Comparison of ENCODE assay signal across 31 mouse cellular contexts in genomic region chr5:3577939-3578338, GRCm38 (mm10). TPM values are rescaled to one million over a fixed set of nuclear protein-coding genes. Genes with fewer than 3 reads are reported as not detected.
DNase-seq lines count a peak whose midpoint lies in the region; ATAC-seq and TF ChIP-seq lines count a peak whose summit lies in the region.
"Had no signal": no experiment of that assay in that cellular context is flagged by ENCODE, and none has a peak within 500 bp of the region (broad histone marks: within the 10 kb centered on the region; RNA-seq: fewer than 3 reads in every experiment).

No protein-coding gene starts in this region.

- H3K27ac ChIP-seq in forebrain, embryonic 16.5 days (ENCODE audit: low read length) = no peak overlapping the region
- H3K27ac ChIP-seq: embryonic facial prominence, embryonic 13.5 days; embryonic facial prominence, embryonic 15.5 days; forebrain, embryonic 10.5 days; forebrain, embryonic 12.5 days; gastrocnemius, adult 2 months had no signal

- H3K9me3 ChIP-seq in E14TG2a.4 (ENCODE audit: low read length) = peaks cover 8% of the 10 kb centered on the region; the same call in 1 of the 2 replicates
- H3K9me3 ChIP-seq in forebrain, embryonic 16.5 days (ENCODE audit: control insufficient read depth, low read length) = no peaks in the 10 kb centered on the region; the same call in 1 of the 2 replicates
- H3K9me3 ChIP-seq: embryonic facial prominence, embryonic 15.5 days; forebrain, embryonic 12.5 days had no signal

- ATAC-seq in forebrain, embryonic 16.5 days = no peak
- ATAC-seq: activated CD4-positive, CD25-positive, alpha-beta regulatory T cell, adult 4 months; CD4-positive, CD25-positive, alpha-beta regulatory T cell, adult 4 months; forebrain, embryonic 14.5 days; forebrain, postnatal 0 days; Patski had no signal

- WGBS in forebrain, embryonic 16.5 days = 94% methylated on average over 2 of the region's 2 CpGs

- no peak for TF ChIP-seq CTCF in E14TG2a.4 (conservative IDR thresholded peaks at IDR 0.05; ENCODE audit: low read length)

- no peak overlapping the region for H3K4me2 ChIP-seq in forebrain, embryonic 16.5 days (ENCODE audit: low read length)
- H3K4me2 ChIP-seq: embryonic facial prominence, embryonic 13.5 days; embryonic facial prominence, embryonic 15.5 days; forebrain, embryonic 12.5 days had no signal

- DNase-seq in 416B (ENCODE audit: low read depth) (peak; percentile 21), ES-CJ7 (ENCODE audit: low read depth, low spot score) (peak; percentile 54), R1 (ENCODE audit: low read depth, low spot score) (peak; percentile 42)
- DNase-seq in ovary, adult 18-20 months (ENCODE audit: low spot score) = no peak
- DNase-seq in spleen, postnatal 4 days (ENCODE audit: low spot score in 2 of 2) = no peak
- no peak for DNase-seq in adrenal gland, adult 18-20 months (ENCODE audit: low spot score in 2 of 2)
- DNase-seq: adrenal gland, adult 2 months; adrenal gland, postnatal 10 days; adrenal gland, postnatal 25 days; B cell, adult 2 months; cerebellum, adult 11 months; cerebellum, adult 18-20 months; cerebellum, adult 8-10 months; cerebellum, adult 9-11 months; cerebellum, postnatal 14 days; cerebellum, postnatal 36 days; embryo, embryonic 11 days; forebrain, postnatal 0 days; gastrocnemius, adult 2 months had no signal

- H3K36me3 ChIP-seq in E14TG2a.4 (ENCODE audit: insufficient read depth, low read length) = peaks cover 93% of the 10 kb centered on the region
- H3K36me3 ChIP-seq in forebrain, embryonic 16.5 days (ENCODE audit: control insufficient read depth, insufficient read depth) = peaks cover 67% of the 10 kb centered on the region

- H3K9ac ChIP-seq in forebrain, embryonic 16.5 days (replicated peaks; ENCODE audit: low read depth, low read length) = no peak overlapping the region
- H3K9ac ChIP-seq: embryonic facial prominence, embryonic 13.5 days; embryonic facial prominence, embryonic 15.5 days; forebrain, embryonic 12.5 days; forebrain, postnatal 0 days had no signal

- no peaks in the 10 kb centered on the region for H3K27me3 ChIP-seq in E14TG2a.4 (ENCODE audit: insufficient read depth, low read length)
- no peaks in the 10 kb centered on the region for H3K27me3 ChIP-seq in forebrain, embryonic 16.5 days (replicated peaks; ENCODE audit: control insufficient read depth, insufficient read depth, low read length)
- H3K27me3 ChIP-seq: CH12.LX; embryonic facial prominence, embryonic 13.5 days; embryonic facial prominence, embryonic 15.5 days; forebrain, embryonic 12.5 days; Patski had no signal

- peak overlapping the region; percentile 20; the same call in 1 of the 2 replicates for H3K4me3 ChIP-seq in E14TG2a.4 (replicated peaks; ENCODE audit: low read length)
- H3K4me3 ChIP-seq in forebrain, embryonic 16.5 days (replicated peaks; ENCODE audit: low read length) = no peak overlapping the region
- H3K4me3 ChIP-seq: embryonic facial prominence, embryonic 13.5 days; embryonic facial prominence, embryonic 15.5 days; erythroblast, embryonic 14.5 days; forebrain, embryonic 10.5 days; forebrain, embryonic 12.5 days; gastrocnemius, adult 2 months had no signal

- H3K4me1 ChIP-seq in E14TG2a.4 (replicated peaks; ENCODE audit: low read depth, low read length) = peaks cover 42% of the 10 kb centered on the region
- no peaks in the 10 kb centered on the region for H3K4me1 ChIP-seq in forebrain, embryonic 16.5 days (replicated peaks; ENCODE audit: control insufficient read depth, insufficient read depth, low read length)
- H3K4me1 ChIP-seq: embryonic facial prominence, embryonic 13.5 days; embryonic facial prominence, embryonic 15.5 days; forebrain, embryonic 10.5 days; forebrain, embryonic 12.5 days had no signal

RNA-seq across cellular contexts. Expression of gene 1700109H08Rik, which starts 6.6 kb away (rescaled TPM):
- polyA plus RNA-seq in forebrain, embryonic 16.5 days (2015; fragmentation: Nextera tagmentation; extraction: Ambion mirVana) = 2.2 and 3.5 TPM in 2 replicates
- total RNA-seq in adrenal gland, adult 18-20 months (2021) = 1 to 10 TPM; 2.7 to 3.3 TPM

RNA-seq across cellular contexts. Expression of gene Pex1, which starts 17.9 kb away (rescaled TPM):
- polyA plus RNA-seq in forebrain, embryonic 16.5 days (2015; fragmentation: Nextera tagmentation; extraction: Ambion mirVana) = 24.8 and 27.3 TPM in 2 replicates
- 10 to 100 TPM; 19.3 to 32.2 TPM for total RNA-seq in adrenal gland, adult 18-20 months (2021)

RNA-seq across cellular contexts. Expression of gene Rbm48, which starts 18.4 kb away (rescaled TPM):
- 18.2 and 19.0 TPM in 2 replicates for polyA plus RNA-seq in forebrain, embryonic 16.5 days (2015; fragmentation: Nextera tagmentation; extraction: Ambion mirVana)
- total RNA-seq in adrenal gland, adult 18-20 months (2021) = 10 to 100 TPM in 1 of 2 experiments, 1 to 10 TPM in 1; 7.6 to 10.8 TPM

RNA-seq across cellular contexts. Expression of gene Fam133b, which starts 34.3 kb away (rescaled TPM):
- polyA plus RNA-seq in forebrain, embryonic 16.5 days (2015; fragmentation: Nextera tagmentation; extraction: Ambion mirVana) = 25.5 and 27.9 TPM in 2 replicates
- total RNA-seq in adrenal gland, adult 18-20 months (2021) = 10 to 100 TPM; 28.2 to 30.8 TPM

Comparison
In these comparisons a context has a peak if more than half of its experiments do, and no peak if none do; other contexts are left out.
1. DNase-seq: peak in 416B (single experiment), ES-CJ7 (single experiment) and R1 (single experiment); none in ovary, adult 18-20 months (single experiment), spleen, postnatal 4 days (0 of 2) and adrenal gland, adult 18-20 months (0 of 2).